Mouse (Mus musculus) small intestine, adult 2 months (tissue): ENCODE measurements around the gene Cenps. TPM values are rescaled to one million over a fixed set of nuclear protein-coding genes. Genes with fewer than 3 reads are reported as not detected.

Source experiments
- H3K27ac ChIP-seq: fragments of 200-500 bp; 2 replicates; pipeline ENCODE4 v1.5.1; 2012; ENCODE audit warnings: low read depth, low read length, control low read depth, inconsistent platforms; ENCODE audit not compliant: insufficient read depth
- H3K27me3 ChIP-seq: fragments of 200-500 bp; 2 replicates; pipeline ENCODE4 v1.6.1; 2012; ENCODE audit warnings: mild to moderate bottlenecking, moderate library complexity, low read length, inconsistent platforms; ENCODE audit not compliant: control insufficient read depth, insufficient read depth
- H3K36me3 ChIP-seq: fragments of 200-500 bp; 2 replicates; pipeline ENCODE4 v1.6.1; 2012; ENCODE audit warnings: mild to moderate bottlenecking, low read length, control low read depth, inconsistent platforms; ENCODE audit not compliant: control insufficient read depth, insufficient read depth
- H3K4me1 ChIP-seq: fragments of 200-500 bp; 2 replicates; pipeline ENCODE4 v1.6.1; 2012; ENCODE audit warnings: low read length, inconsistent platforms, mixed read lengths; ENCODE audit not compliant: control insufficient read depth, insufficient read depth, insufficient read length
- H3K4me3 ChIP-seq: fragments of 200-500 bp; 2 replicates; pipeline ENCODE4 v1.5.1; 2012; ENCODE audit warnings: low read depth, mild to moderate bottlenecking, control low read depth, inconsistent platforms, low read length, moderate library complexity
- CTCF ChIP-seq: fragments of 200-500 bp; IDR thresholded peaks from 2 replicates; pipeline ENCODE4 v1.5.1; 2012; ENCODE audit warnings: low read depth, mild to moderate bottlenecking, control low read depth, inconsistent platforms, low read length, moderate library complexity, mixed read lengths; ENCODE audit not compliant: insufficient replicate concordance, insufficient read length; ENCODE audit errors: extremely low read depth
- POLR2A ChIP-seq: fragments of 200-500 bp; IDR thresholded peaks from 2 replicates; pipeline ENCODE4 v1.6.1; 2012; ENCODE audit warnings: low read depth, mild to moderate bottlenecking, control low read depth, inconsistent platforms, low read length, moderate library complexity
- WGBS: fragments of 180-500 bp; shearing (Covaris S2); methylation state at CpG from one replicate; pipeline ENCODE4 v1.1.7; 2018; 5-methylcytosine and 5-hydroxymethylcytosine counted together
- polyA plus RNA-seq: library from polyadenylated mRNA; depleted of rRNA; stranded (reverse); fragments of >200 nt; gene quantifications from 2 replicates; pipeline ENCODE4 v1.2.3, GENCODE M21; 2012

Cenps gene
- polyA plus RNA-seq, 1 experiment: 1.9 TPM

DNA sequence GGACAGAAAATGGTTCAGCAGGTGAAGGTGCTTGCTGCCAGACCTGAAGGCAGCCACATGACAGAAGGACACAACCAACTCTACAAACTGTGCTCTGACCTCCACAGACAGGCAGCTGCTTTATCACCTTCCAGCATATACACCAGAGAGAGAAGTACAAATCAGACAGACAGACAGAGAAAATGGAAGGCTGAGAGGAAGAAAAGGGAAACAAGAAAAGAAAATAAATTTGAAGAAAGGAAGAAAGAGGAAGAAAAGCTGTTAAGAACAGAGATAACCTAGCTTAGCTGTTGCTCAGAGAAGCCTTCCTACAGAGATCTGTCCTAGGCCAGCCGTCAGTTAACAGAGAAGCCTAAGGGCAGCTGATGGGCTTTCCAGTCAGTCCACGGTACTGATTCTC, 21.8 kb upstream of the Cenps start:
- WGBS: 94% methylated on average over 2 of the region's 2 CpGs
- Histone ChIP-seq H3K4me3 (no peak overlapping the region), H3K36me3 (peaks cover 82% of the 10 kb centered on the region), H3K4me1 (no peaks in the 10 kb centered on the region), H3K27ac (no peak overlapping the region), H3K27me3 (no peaks in the 10 kb centered on the region)
- TF ChIP-seq CTCF (no peak), POLR2A (no peak)

GRCm38 (mm10) chr4:149157415-149157973, 20.1 kb upstream of the Cenps start:
- WGBS: 54% methylated on average over 8 of the region's 8 CpGs
- Histone ChIP-seq H3K36me3 (peaks cover 87% of the 10 kb centered on the region), H3K27ac (no peak overlapping the region), H3K4me1 (no peaks in the 10 kb centered on the region), H3K27me3 (no peaks in the 10 kb centered on the region), H3K4me3 (no peak overlapping the region)
- TF ChIP-seq POLR2A: no peak
- TF ChIP-seq CTCF: no peak

GRCm38 (mm10) chr4:149155711-149156110, 18.3 kb upstream of the Cenps start:
- WGBS: 87% methylated on average over 6 of the region's 6 CpGs
- Histone ChIP-seq H3K4me3 (no peak overlapping the region), H3K4me1 (no peaks in the 10 kb centered on the region), H3K36me3 (peaks cover 91% of the 10 kb centered on the region), H3K27ac (no peak overlapping the region), H3K27me3 (no peaks in the 10 kb centered on the region)
- TF ChIP-seq CTCF: no peak
- no peak for TF ChIP-seq POLR2A

DNA sequence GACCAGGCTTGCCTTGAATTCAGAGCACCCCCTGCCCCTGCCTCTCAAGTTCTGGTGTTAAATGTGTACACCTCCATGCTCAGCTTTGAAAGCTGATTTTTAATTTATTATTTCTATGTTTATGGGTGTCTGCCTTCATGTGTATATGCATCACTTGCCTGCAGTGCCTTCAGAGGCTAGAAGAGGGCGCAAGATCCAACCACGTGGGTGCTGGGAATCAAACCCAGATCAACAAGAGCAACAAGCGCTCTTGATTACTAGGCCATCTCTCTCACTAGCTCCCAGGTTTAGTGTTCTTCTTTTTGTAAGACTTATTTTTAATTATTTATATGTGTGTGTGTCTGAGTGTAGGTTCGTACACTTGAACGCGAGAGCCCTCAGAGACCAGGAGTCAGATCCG, 17.4 kb upstream of the Cenps start:
- no peaks in the 10 kb centered on the region for H3K4me1 ChIP-seq
- H3K27ac ChIP-seq: no peak overlapping the region
- no peak overlapping the region for H3K4me3 ChIP-seq
- 99% methylated on average over 7 of the region's 7 CpGs for WGBS
- H3K36me3 ChIP-seq: peaks cover 91% of the 10 kb centered on the region
- H3K27me3 ChIP-seq: no peaks in the 10 kb centered on the region
- TF ChIP-seq POLR2A (no peak), CTCF (no peak)

GRCm38 (mm10) chr4:149150721-149151120, 13.3 kb upstream of the Cenps start:
- Histone ChIP-seq H3K27ac (no peak overlapping the region), H3K36me3 (peaks cover 61% of the 10 kb centered on the region), H3K4me3 (no peak overlapping the region), H3K27me3 (no peaks in the 10 kb centered on the region), H3K4me1 (no peaks in the 10 kb centered on the region)
- 92% methylated on average over 11 of the region's 11 CpGs for WGBS
- TF ChIP-seq POLR2A: no peak
- no peak for TF ChIP-seq CTCF

- WGBS: 86% methylated on average over 11 of the region's 11 CpGs
- H3K4me3 ChIP-seq: no peak overlapping the region
- H3K27me3 ChIP-seq: no peaks in the 10 kb centered on the region
- H3K27ac ChIP-seq: no peak overlapping the region
- TF ChIP-seq POLR2A (no peak), CTCF (no peak)
- no peaks in the 10 kb centered on the region for H3K4me1 ChIP-seq
- peaks cover 59% of the 10 kb centered on the region for H3K36me3 ChIP-seq
Measured at GRCm38 (mm10) chr4:149150256-149150655, 12.8 kb upstream of the Cenps start.

DNA sequence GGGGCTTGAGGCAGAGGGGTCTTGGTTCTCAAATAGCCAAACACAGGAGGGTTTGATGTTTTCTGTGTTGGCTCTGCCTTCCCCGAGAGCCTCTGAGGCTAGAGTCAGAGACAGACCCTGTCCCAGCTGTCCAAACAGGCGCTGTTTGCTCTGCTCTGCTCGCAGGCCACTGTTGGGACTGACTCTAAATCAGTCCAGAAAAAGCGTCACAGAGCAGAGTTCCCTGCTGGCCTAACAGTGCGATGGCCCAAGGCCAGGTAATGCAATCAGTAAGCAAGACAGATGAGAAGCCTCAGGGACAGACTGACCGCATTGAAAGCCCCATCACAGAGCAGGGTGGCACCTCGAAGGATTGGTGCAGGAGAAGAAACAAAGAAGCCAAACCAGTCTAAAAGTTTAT, 12.2 kb upstream of the Cenps start:
- H3K27me3 ChIP-seq: no peaks in the 10 kb centered on the region
- WGBS: 66% methylated on average over 7 of the region's 7 CpGs
- H3K4me3 ChIP-seq: no peak overlapping the region
- no peak overlapping the region for H3K27ac ChIP-seq
- peaks cover 53% of the 10 kb centered on the region for H3K36me3 ChIP-seq
- TF ChIP-seq CTCF: no peak
- TF ChIP-seq POLR2A: no peak
- H3K4me1 ChIP-seq: no peaks in the 10 kb centered on the region

- Histone ChIP-seq H3K4me3 (no peak overlapping the region), H3K27me3 (no peaks in the 10 kb centered on the region), H3K36me3 (peaks cover 48% of the 10 kb centered on the region), H3K4me1 (no peaks in the 10 kb centered on the region), H3K27ac (no peak overlapping the region)
- WGBS: 74% methylated on average over 9 of the region's 9 CpGs
- TF ChIP-seq CTCF (no peak), POLR2A (no peak)
Measured at GRCm38 (mm10) chr4:149149196-149149595, 11.8 kb upstream of the Cenps start.
